Mouse (Mus musculus): ENCODE measurements around the gene Ssrp1.

GRCm38 (mm10) chr2:85046222-85046621 is 9.2 kb downstream of the Ssrp1 start:
- TF ChIP-seq CTCF (IDR thresholded peaks at IDR 0.05; ENCODE audit: low read depth) (no peak), EP300 (IDR thresholded peaks at IDR 0.05; ENCODE audit: low read depth) (no peak)

Measured in liver, postnatal 0 days (tissue).